Mouse (Mus musculus): ENCODE measurements at regions not wholly inside any gene's neighbourhood (a gene's known extent, or its start where the extent isn't known, plus 50 kb on each side); places are given as distances from the start of the nearest gene placed in this dataset.

- no peak for DNase-seq
Measured at GRCm38 (mm10) chr15:97125836-97126822, 70.4 kb upstream of the Slc38a4 start.

- no peak for DNase-seq
Measured at GRCm38 (mm10) chr15:97122263-97122662, 66.5 kb upstream of the Slc38a4 start.

DNA sequence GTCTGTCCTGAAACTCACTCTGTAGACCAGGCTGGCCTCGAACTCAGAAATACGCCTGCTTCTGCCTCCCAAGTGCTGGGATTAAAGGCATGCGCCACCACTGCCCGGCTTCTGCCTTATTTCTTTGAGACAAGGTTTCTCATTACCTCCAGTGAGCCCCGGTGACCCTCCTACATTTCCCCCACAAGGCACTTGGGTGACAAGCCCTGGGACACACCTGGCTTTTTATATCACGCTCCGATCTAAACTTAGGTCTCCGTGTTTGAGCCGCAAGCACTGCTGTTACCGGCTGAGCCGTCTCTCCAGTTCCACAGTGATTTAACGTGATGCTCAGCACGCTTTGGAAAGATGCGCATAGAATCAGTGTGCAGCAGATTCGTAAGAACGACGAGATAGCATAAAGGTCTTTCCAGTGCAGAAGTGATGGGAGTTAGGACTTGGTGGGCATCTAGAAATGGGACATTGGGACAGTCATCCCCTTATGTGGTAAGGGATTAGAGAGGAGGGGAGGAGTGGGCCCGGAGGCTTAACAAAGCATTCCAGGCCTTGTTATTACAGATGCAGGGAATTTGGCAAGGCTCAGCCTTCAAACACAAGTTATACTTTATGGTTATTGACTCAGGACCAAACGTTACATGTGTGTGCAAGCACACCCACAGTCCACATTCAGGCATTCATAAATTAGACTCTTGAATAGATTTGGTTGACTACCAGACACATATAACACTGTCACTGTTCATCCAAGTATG is 56.9 kb upstream of the Slc38a4 start:
- DNase-seq, result no peak

DNA sequence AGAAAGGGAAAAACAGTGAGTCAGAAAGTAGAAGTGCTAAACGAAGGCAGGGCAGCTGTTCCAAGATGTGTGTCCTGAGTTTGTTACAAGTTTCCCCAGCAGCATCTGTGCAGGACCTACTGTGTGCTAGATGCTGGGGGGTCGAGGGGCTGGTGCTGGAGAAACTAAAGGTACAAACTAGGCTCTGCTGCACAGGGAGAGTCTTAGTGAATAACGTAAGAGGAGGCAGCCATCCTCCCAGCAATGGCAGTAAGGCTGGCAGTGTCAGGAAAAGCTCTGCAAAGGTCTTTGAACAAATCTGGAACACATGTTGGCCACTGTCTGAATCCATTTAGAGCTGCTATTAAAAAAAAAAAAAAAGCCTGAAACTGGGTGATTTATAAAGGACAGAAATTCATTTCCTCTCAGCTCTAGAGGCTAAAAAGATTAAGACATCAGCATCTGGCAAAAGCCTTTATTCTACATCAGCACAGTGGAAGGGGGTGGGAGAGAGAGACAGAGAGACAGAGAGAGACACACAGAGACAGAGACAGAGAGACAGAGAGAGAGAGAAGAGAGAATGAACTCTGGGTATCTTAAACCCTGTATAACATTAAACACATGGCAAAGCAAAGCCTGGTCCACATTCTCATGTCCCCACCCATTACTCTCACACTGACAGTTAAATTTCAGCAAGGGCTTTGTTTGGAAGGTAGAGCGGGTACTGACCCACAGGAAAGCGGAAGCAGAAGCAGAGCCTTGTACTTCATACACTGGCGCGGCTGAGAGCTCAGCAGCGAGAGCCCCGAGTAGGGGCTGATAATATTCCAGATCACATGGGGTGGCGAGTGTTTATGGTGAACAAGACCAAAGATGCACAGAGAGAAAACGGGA is 55.8 kb upstream of the Slc38a4 start:
- DNase-seq, result no peak

- no peak for DNase-seq
Measured at GRCm38 (mm10) chr15:97107779-97108178, 52.0 kb upstream of the Slc38a4 start.

DNA sequence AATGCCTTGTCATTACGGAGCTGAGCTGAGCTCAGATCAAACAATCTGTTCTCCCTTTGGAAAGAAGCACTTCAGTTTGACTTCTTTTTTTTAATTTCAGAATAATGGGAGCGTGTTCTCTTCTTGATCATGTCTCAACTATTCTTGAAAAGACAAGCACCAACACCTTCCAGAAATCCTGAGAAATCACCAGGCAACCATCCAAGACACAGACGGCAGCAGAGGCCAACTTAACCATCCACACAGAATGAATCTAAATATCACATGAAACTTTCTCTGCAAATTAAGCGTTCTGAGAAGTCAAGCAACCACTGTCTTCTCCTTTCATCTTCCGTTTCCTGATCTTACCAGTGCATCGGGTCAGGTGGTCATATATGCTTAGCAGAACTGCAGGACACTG is 50.8 kb upstream of the Slc38a4 start:
- no peak for DNase-seq
